Mouse (Mus musculus): ENCODE measurements around the gene Lhpp. TPM values are rescaled to one million over a fixed set of nuclear protein-coding genes. Genes with fewer than 3 reads are reported as not detected.

Lhpp gene
- polyA plus RNA-seq, 1 experiment from 2014 or later: 24.5 TPM

GRCm38 (mm10) chr7:132723906-132724305 is 113.5 kb downstream of the Lhpp start:
- no peak overlapping the region for H3K4me2 ChIP-seq (replicated peaks; ENCODE audit: low read depth, low read length)
- H3K36me3 ChIP-seq (ENCODE audit: control insufficient read depth, insufficient read depth, low read length): no peaks in the 10 kb centered on the region
- H3K27me3 ChIP-seq (ENCODE audit: control insufficient read depth, insufficient read depth, low read length): no peaks in the 10 kb centered on the region
- no peak overlapping the region for H3K27ac ChIP-seq (ENCODE audit: low read depth, low read length)
- no peak overlapping the region for H3K9ac ChIP-seq (ENCODE audit: low read depth, low read length)
- H3K4me1 ChIP-seq (ENCODE audit: control insufficient read depth, insufficient read depth, low read length): peaks cover 7% of the 10 kb centered on the region; the same call in 1 of the 2 replicates
- no peaks in the 10 kb centered on the region for H3K9me3 ChIP-seq (ENCODE audit: control insufficient read depth, low read length)
- 88% methylated on average over 11 of the region's 11 CpGs for whole genome bisulfite sequencing
- ATAC-seq (ENCODE audit: low FRiP score, low TSS enrichment): peak; percentile 61; the same call in 1 of the 2 replicates
- no peak overlapping the region for H3K4me3 ChIP-seq (ENCODE audit: low read length)

DNA sequence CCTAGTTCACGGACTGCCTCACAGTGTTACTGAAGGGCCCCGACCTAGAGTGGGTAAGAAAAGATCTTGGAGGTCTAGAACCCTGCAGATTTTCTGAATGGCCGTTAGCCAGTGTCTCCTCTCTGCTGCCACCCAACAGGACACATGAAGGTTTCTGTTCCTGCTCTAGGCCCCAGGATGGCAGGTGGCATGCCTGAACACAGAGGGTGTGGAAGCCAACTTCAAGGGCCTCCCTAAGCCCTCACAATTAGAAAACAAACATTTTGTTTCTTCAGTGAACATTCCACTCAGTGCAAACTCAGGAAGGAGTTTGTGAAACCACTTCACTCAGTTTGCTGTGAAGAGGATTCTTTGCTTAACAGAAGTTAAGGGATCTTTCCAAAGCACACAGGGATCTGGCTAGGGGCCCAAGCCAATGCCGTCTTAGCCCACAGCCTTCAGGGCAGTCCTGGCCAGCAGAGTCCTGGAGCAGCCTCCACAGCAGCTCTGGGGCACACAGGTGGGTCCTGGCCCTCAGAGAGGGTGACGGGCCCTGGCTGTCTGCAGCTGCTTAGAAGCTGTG is 114.1 kb downstream of the Lhpp start:
- Histone ChIP-seq H3K4me3 (ENCODE audit: low read length) (no peak overlapping the region), H3K4me1 (ENCODE audit: control insufficient read depth, insufficient read depth, low read length) (peaks cover 7% of the 10 kb centered on the region; the same call in 1 of the 2 replicates), H3K36me3 (ENCODE audit: control insufficient read depth, insufficient read depth, low read length) (no peaks in the 10 kb centered on the region), H3K27me3 (ENCODE audit: control insufficient read depth, insufficient read depth, low read length) (no peaks in the 10 kb centered on the region), H3K9ac (ENCODE audit: low read depth, low read length) (no peak overlapping the region), H3K9me3 (ENCODE audit: control insufficient read depth, low read length) (no peaks in the 10 kb centered on the region), H3K4me2 (replicated peaks; ENCODE audit: low read depth, low read length) (no peak overlapping the region), H3K27ac (ENCODE audit: low read depth, low read length) (no peak overlapping the region)
- WGBS: 93% methylated on average over 5 of the region's 5 CpGs
- no peak for ATAC-seq (ENCODE audit: low FRiP score, low TSS enrichment)

DNA sequence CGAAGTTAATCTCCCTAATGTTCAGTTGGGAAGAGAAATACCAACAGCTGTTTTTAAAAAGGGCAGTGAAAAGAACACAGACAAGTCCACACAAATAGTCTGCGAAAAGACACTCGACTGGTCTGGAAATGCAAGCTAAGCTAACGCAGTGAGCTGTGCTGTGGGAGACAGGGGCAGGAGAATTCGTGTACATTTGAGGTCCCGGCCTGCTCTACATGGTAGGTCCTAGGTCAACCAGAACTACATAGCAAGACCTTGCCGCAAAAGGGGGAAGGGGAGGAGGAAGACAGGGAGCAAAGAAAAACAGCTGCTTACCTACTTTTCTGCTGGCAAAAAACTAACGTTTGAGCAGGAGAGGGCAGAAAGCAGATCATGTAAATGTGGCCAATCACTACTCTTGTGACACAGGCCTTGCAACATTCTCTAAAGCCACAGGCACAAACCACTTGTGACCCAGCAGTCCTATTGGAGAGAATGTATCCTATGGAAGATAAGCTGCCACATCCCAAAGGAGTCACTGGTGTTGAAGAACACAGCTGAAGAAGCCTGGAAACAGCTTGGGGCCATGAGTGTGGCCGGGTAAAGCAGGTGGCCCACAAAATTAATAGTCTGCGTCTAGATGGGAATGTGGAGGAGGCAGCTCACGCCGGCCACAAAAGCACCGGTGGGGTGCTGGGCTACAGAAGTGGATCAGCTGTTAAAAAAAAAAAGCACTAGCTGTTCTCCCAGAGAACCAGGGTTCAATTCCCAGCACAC is 115.8 kb downstream of the Lhpp start:
- H3K27ac ChIP-seq (ENCODE audit: low read depth, low read length): no peak overlapping the region
- 42% methylated on average over 13 of the region's 13 CpGs for WGBS
- H3K4me1 ChIP-seq (ENCODE audit: control insufficient read depth, insufficient read depth, low read length): peaks cover 7% of the 10 kb centered on the region; the same call in 1 of the 2 replicates
- H3K4me2 ChIP-seq (replicated peaks; ENCODE audit: low read depth, low read length): no peak overlapping the region
- no peak overlapping the region for H3K4me3 ChIP-seq (ENCODE audit: low read length)
- no peak overlapping the region for H3K9ac ChIP-seq (ENCODE audit: low read depth, low read length)
- H3K27me3 ChIP-seq (ENCODE audit: control insufficient read depth, insufficient read depth, low read length): no peaks in the 10 kb centered on the region
- no peaks in the 10 kb centered on the region for H3K9me3 ChIP-seq (ENCODE audit: control insufficient read depth, low read length)
- no peaks in the 10 kb centered on the region for H3K36me3 ChIP-seq (ENCODE audit: control insufficient read depth, insufficient read depth, low read length)
- ATAC-seq (ENCODE audit: low FRiP score, low TSS enrichment): peak; percentile 45; the same call in 1 of the 2 replicates

DNA sequence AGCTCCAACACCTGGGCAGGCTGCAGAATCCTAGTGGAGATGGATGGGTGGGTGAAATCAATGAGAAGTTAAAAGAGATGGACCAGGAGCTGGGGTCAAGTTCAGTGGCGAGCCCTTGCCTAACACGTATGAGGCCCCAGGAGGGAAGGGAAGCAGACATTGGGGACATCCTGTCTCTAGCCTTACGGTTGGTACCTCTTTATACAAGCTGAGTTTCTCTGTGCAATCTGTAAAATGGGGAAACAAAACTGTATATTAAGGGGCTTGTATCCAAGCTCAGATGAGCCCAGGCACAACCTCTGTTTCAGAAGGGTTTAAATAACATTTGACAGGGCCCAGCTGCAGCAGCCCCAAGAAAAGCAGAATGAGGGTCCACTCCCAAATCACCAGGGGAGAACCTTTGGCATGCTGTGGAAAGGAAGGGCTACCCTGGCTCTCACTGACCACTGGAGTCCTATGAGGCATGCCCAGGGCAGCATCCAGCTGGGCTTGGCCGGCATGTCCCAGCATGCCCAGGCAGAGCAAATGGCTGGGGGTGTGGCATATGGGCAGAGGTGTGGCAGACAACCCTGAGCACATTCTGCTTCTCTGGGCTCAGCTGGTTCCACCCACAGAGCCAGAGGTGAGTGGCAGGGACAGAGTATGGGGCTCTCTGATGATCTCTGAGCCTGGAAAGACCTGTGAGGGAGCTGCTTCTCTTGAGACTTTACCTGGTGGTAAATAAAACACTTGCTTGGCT is 118.8 kb downstream of the Lhpp start:
- no peaks in the 10 kb centered on the region for H3K27me3 ChIP-seq (ENCODE audit: control insufficient read depth, insufficient read depth, low read length)
- H3K4me3 ChIP-seq (ENCODE audit: low read length): no peak overlapping the region
- H3K9ac ChIP-seq (ENCODE audit: low read depth, low read length): no peak overlapping the region
- 55% methylated on average over 4 of the region's 4 CpGs for WGBS
- H3K4me2 ChIP-seq (replicated peaks; ENCODE audit: low read depth, low read length): no peak overlapping the region
- peaks cover 7% of the 10 kb centered on the region for H3K4me1 ChIP-seq (ENCODE audit: control insufficient read depth, insufficient read depth, low read length)
- no peak overlapping the region for H3K27ac ChIP-seq (ENCODE audit: low read depth, low read length)
- no peaks in the 10 kb centered on the region for H3K9me3 ChIP-seq (ENCODE audit: control insufficient read depth, low read length)
- H3K36me3 ChIP-seq (ENCODE audit: control insufficient read depth, insufficient read depth, low read length): no peaks in the 10 kb centered on the region
- ATAC-seq (ENCODE audit: low FRiP score, low TSS enrichment): no peak

DNA sequence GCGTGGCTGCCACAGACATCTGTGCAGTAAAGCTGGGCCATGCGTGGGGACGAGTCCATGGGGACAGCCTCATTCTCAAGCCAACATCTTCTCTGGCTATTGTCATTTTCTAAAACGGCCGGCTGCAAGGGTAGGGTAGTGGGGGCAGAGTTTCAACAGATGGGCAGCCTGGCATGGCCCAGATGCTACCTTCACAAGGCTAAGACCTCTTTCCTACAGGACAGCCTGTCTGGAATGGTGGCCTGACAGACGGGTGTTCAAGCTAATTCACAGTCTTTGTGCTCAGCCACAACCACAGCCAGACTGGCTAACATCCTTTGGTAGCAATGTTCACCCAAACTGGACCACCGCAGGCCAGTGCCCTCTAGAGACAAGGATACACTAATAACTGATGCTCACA is 120.1 kb downstream of the Lhpp start:
- WGBS: 86% methylated on average over 7 of the region's 7 CpGs
- H3K36me3 ChIP-seq (ENCODE audit: control insufficient read depth, insufficient read depth, low read length): no peaks in the 10 kb centered on the region

GRCm38 (mm10) chr7:132731558-132731957 is 121.1 kb downstream of the Lhpp start:
- Histone ChIP-seq H3K4me1 (ENCODE audit: control insufficient read depth, insufficient read depth, low read length) (peaks cover 12% of the 10 kb centered on the region), H3K27ac (ENCODE audit: low read depth, low read length) (no peak overlapping the region), H3K36me3 (ENCODE audit: control insufficient read depth, insufficient read depth, low read length) (no peaks in the 10 kb centered on the region), H3K4me2 (replicated peaks; ENCODE audit: low read depth, low read length) (no peak overlapping the region), H3K27me3 (ENCODE audit: control insufficient read depth, insufficient read depth, low read length) (no peaks in the 10 kb centered on the region), H3K9me3 (ENCODE audit: control insufficient read depth, low read length) (no peaks in the 10 kb centered on the region), H3K9ac (ENCODE audit: low read depth, low read length) (no peak overlapping the region), H3K4me3 (ENCODE audit: low read length) (no peak overlapping the region)
- ATAC-seq (ENCODE audit: low FRiP score, low TSS enrichment): no peak
- WGBS: 81% methylated on average over 6 of the region's 6 CpGs

More for the DNA sequence above, 120.1 kb downstream of the Lhpp start:
- Histone ChIP-seq H3K4me2 (replicated peaks; ENCODE audit: low read depth, low read length) (no peak overlapping the region), H3K27me3 (ENCODE audit: control insufficient read depth, insufficient read depth, low read length) (no peaks in the 10 kb centered on the region), H3K9me3 (ENCODE audit: control insufficient read depth, low read length) (no peaks in the 10 kb centered on the region), H3K27ac (ENCODE audit: low read depth, low read length) (no peak overlapping the region), H3K4me1 (ENCODE audit: control insufficient read depth, insufficient read depth, low read length) (peaks cover 7% of the 10 kb centered on the region), H3K4me3 (ENCODE audit: low read length) (no peak overlapping the region), H3K9ac (ENCODE audit: low read depth, low read length) (no peak overlapping the region)
- no peak for ATAC-seq (ENCODE audit: low FRiP score, low TSS enrichment)

DNA sequence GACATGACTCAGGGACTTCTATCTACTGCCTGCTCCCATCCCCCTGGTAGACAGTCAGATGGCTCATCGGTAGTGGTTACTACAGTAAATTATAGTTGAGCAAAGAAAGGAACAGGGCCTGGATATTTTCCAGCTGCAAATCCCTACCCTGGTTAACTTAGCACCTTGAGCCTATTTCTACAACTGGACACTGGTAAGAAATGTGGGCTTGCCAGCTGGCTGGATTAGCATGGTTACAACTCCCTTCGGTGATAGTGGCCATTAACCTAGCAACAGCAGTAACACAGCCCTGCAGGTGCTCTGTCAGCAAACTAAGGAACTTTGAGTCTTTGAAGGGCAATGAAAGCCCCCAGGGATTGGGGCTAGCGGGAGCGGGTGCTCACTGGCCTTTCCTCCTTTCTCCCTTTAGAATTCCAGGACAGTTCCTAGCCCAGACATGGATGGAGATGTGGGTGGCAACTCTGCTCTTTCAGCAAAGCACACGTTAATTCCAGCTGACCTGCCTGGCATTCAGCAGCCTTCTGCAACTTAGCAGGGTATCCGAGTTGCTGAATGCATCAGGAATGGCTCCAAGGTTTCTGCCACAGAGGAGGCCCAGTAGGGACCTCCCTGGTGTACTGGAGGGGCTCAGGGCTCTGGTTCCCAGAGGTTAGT is 121.8 kb downstream of the Lhpp start:
- Histone ChIP-seq H3K36me3 (ENCODE audit: control insufficient read depth, insufficient read depth, low read length) (no peaks in the 10 kb centered on the region), H3K9ac (ENCODE audit: low read depth, low read length) (no peak overlapping the region), H3K27ac (ENCODE audit: low read depth, low read length) (no peak overlapping the region), H3K9me3 (ENCODE audit: control insufficient read depth, low read length) (no peaks in the 10 kb centered on the region), H3K27me3 (ENCODE audit: control insufficient read depth, insufficient read depth, low read length) (no peaks in the 10 kb centered on the region), H3K4me2 (replicated peaks; ENCODE audit: low read depth, low read length) (no peak overlapping the region), H3K4me1 (ENCODE audit: control insufficient read depth, insufficient read depth, low read length) (peaks cover 10% of the 10 kb centered on the region), H3K4me3 (ENCODE audit: low read length) (no peak overlapping the region)
- 81% methylated on average over 6 of the region's 6 CpGs for WGBS
- no peak for ATAC-seq (ENCODE audit: low FRiP score, low TSS enrichment)

GRCm38 (mm10) chr7:132733521-132733920 is 123.1 kb downstream of the Lhpp start:
- Histone ChIP-seq H3K27me3 (ENCODE audit: control insufficient read depth, insufficient read depth, low read length) (no peaks in the 10 kb centered on the region), H3K4me1 (ENCODE audit: control insufficient read depth, insufficient read depth, low read length) (peaks cover 10% of the 10 kb centered on the region), H3K4me2 (replicated peaks; ENCODE audit: low read depth, low read length) (no peak overlapping the region), H3K9ac (ENCODE audit: low read depth, low read length) (no peak overlapping the region), H3K4me3 (ENCODE audit: low read length) (no peak overlapping the region), H3K36me3 (ENCODE audit: control insufficient read depth, insufficient read depth, low read length) (no peaks in the 10 kb centered on the region), H3K9me3 (ENCODE audit: control insufficient read depth, low read length) (no peaks in the 10 kb centered on the region), H3K27ac (ENCODE audit: low read depth, low read length) (no peak overlapping the region)
- ATAC-seq (ENCODE audit: low FRiP score, low TSS enrichment): no peak
- 69% methylated on average over 6 of the region's 6 CpGs for WGBS

All from kidney, embryonic 14.5 days (tissue).